Mouse (Mus musculus) lung, adult 18-20 months (tissue): ENCODE data around the gene Thap2.

Source experiments
- DNase-seq, 2 experiments: peaks; one replicate each; pipeline ENCODE4 v3.0.0; 2022; ENCODE audit warnings: mixed read lengths in 2 of 2

Thap2 gene

DNA sequence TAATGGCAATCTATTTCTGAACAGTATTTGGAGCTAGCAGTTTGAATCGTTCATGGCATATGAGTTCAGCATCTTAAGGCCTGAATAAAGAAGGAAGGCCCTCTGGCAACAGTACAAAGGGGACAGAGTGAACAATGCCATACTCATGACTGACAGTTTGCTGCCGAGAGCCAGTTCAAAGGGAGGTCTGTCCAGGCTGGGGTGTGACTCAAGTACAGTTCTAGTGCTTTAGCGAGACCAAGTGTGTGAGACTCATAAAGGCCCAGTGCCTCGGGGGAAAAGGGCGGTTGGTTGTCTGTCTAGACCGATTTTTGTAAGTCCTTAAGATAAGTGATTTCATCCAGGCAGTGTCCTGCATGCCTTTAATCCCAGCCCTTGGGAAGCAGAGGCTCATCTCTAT lies 29.7 kb downstream of the Thap2 start:
- no peak for DNase-seq

DNA sequence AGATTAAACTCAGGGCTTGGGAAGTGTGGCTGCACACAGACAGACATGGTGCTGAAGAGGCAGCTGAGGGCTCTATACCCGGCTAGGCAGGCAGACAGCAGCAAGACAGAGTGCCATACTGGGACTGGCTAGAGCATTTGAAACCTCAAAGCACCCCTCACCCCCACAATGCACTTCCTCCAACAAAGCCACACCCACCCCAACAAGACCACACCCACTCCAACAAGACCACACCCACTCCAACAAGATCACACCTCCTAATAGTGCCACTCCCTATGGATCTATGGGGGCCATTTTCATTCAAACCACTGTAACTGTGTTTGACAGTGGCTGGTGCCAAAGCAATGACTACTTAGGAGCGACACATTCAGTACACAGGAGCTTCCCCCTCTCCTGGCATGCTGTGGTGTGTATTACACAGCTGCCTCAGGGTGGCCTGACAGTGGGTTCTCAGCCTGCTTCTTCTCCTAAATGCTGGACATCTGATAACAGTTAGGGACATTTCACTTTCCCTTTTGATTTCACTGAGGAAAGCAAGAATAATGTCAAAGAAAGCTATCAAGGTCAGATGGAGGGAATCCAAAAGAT lies 33.3 kb downstream of the Thap2 start:
- DNase-seq = no peak

DNA sequence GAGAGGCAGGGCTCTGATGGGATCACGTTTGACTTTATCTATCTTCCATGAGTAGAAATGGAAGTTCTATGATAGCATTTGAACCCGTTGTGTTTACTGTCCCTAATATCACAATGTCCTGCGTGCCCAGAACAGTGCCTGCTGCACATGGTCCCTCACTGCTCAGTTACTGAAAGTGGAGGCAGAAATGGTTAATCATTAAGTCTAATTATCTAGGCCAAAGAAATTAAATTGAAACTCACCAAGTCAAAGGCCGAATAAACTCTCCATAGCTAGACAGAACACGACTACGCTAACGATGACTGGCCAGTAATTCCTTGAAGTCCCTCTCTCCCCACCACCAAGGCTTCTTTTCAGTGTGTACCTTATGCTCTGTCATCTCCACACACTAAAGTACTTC lies 34.7 kb downstream of the Thap2 start:
- DNase-seq = no peak

DNA sequence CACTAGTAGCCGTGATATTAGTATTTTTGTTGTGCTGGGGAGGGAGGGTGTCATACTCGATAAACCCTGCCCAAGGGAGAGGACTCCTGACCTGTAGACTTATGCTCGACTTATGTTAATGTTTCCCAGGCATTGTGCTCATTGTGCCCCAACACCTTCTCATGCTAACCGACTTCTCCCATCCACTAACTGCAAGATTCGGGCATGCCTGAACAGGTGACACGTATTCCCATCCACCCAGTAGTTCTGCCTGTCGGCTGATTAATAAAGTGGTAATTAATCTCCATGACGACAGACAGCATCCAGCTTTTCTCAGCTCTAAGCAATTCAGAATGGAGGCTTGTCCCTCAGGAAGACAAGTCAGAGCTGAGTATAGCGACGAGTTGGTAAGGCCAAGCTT lies 35.2 kb downstream of the Thap2 start:
- no peak for DNase-seq

DNA sequence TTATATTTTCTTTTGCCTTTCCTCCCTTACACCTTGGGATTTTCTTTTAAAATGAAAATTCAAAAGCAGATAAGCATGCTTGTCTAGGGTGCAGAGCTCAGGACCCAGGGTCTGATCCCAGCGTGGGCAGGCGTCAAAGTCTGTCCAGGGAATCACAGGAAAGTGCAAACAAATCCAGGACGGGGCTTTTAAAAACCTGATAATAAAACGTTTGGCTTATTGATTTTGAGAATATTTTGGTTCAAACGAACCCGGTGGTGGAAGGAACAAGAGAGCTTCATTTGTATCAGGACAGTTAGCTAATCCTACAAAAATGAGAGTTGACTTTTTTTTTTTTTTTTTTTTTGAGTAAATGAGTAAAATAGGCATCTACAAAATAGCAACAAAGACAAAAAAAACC lies 36.1 kb downstream of the Thap2 start:
- no peak for DNase-seq

DNA sequence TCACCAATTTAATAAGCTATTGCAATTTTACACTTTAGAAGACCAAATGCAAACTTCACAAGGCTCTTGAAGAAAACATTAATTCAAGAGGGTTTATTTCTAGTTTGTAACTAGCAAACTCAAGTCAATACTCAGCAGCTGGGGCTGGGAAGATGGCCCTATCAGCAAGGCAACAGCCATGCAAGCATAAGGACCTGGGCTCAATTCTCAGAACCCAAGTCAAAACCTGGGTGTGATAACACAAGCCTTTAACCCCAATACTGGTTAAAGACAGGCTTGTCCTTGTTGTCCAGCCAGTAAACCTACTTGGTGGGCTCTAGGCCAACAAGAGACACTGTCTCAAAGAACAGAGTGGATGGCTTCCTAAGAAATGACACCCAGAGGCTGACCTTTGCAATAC lies 37.8 kb downstream of the Thap2 start:
- DNase-seq = no peak

DNA sequence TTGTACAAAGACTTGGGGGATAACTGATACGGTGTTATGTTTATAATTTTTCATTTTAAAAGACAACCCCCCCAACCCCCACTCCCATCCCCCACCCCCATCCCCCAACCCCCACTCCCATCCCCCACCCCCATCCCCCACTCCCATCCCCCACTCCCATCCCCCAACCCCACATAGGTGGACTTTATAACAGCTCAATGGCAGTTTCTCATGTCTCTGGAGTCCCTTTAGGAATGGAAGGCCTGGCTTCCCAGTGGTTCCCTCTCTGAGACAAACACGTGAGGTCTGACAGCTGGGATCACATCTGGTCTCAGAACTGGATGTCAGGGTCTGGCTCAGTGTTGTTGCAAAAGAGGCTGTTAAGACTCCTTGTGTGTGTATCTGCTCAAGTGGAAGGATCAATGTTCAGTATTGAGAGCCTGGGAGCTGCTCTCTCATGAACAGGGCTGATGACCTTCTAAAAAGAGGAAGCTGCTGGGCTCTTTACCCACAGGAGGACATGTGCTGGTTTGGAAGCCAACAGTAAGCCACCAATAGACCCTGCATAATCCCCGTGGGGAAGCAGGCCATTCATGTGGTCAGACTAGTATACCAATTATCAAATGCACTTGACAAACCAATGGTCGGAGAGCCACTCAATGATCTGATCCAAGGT lies 41.3 kb downstream of the Thap2 start:
- DNase-seq = no peak

DNA sequence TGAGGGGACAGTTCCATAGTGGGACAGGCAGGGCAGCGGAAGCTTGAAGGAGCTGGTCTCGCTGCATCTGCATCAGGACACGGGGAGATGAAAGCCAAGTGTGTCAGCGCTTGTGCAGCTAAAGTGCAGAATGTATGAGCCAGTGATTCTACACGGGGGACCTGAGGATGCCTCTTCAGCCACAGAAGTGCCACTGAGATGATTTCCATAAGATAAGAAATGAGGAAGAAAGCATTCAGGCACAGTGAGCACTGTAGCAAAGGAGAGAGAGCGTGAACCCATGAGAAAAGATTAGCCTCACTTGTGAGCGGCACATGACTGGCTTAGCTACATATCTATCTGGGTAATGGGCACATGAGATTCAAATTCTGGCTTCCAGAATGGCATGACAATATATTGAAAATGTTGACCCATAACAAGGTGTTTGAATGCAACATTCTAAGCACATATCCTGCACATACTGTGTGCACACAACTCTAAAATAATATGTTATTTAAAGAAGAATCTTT lies 44.4 kb downstream of the Thap2 start:
- no peak for DNase-seq

DNA sequence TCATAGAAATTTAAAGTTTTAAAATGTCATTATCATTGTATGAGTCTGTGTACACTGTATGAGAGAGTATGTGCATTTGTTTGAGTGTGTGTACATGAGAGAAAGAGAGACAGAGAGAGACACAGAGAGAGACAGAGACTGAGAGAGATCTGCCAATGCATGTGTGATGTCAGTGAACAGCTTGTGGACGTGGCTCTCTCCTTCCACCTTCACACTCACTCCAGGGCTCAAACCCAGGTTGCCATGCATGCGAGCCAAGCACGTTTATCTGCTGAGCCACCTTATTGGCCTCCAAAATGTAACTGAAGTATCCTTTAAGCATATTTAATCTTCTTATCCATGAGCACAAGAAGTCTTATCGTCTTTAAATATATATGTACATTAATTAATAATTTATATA lies 47.3 kb downstream of the Thap2 start:
- DNase-seq = no peak

DNA sequence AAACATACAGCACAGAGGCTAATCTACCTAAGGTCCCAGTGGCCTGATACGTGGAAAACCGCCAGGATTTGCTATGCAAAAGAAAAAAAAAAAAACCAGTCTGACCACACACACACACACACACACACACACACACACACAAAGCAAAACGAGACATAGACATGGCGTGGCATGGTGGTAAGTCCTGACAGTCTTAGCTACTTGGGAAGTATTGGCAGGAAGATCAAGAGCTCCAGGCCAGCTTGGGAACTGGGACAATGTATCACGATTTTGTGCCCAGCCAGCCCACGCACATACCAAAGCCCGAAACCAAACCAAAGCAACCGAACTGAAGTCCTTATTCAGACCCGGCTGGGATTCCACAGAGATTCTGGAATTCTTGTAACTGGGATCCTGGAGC lies 50.7 kb downstream of the Thap2 start:
- no peak for DNase-seq

DNA sequence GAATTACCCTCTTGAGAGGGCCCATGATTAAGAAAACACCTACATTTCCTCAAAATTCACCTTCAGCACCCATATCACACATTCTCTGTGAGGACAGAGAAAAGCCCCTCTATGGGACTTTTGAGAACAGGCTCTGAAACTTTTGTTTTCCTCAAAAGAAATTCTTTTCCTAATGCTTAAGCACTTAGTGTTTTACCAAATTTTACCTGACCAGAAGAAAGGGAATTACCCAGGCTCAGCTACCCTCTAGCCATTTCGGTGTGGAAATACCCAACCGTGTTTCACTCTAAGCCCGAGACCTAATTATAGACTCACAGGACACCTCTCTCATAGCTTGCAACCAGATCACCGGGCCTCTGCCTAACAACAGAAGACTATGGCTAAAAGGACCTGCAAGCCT lies 51.2 kb downstream of the Thap2 start:
- DNase-seq = no peak

DNA sequence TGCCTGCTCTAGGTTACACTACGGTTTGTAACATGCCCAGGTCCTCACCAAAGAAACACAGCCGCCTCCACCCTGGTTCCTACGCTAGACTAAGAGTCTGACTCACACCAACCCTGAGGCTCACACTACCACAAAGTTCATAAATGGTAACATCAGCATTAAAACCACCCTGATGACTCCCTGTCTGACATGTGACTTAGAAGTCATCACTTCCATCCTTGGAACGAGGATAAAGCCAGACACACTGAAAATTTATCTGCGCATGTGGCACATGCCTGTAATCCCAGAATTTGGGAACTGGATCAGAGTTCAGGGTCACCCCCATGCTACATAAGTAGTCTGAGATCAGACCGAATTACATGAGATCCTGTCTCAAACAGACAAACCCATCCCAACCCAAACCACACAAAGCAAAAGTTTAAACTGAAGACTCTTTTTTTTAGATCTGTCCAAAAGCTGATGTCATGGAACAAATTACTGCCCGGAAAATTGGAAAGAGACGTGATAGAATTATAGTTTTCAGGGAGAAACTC lies 51.8 kb downstream of the Thap2 start:
- DNase-seq = no peak

DNA sequence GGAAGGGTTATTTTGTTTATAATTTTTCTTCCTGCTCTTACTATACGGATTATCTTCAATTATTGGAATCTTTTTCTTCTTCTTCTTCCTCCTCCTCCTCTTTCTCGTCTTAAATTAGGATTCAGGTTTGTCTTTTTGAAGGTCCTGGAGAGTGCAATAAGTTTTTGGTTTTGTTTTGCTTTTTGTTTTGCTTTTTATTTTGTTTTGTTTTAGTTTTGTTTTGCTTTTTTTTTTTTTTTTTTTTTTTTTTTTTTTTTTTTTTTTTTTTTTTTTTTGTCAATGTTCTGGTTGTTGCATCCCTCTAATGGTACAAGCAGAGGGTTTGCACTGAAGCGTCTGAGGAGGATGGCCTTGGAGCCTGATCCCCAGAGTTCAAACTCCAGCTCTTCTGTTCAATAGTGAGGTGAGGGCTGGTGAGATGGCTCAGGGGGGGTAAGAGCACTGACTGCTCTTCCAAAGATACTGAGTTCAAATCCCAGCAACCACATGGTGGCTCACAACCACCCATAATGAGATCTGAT lies 55.2 kb downstream of the Thap2 start:
- DNase-seq = no peak

DNA sequence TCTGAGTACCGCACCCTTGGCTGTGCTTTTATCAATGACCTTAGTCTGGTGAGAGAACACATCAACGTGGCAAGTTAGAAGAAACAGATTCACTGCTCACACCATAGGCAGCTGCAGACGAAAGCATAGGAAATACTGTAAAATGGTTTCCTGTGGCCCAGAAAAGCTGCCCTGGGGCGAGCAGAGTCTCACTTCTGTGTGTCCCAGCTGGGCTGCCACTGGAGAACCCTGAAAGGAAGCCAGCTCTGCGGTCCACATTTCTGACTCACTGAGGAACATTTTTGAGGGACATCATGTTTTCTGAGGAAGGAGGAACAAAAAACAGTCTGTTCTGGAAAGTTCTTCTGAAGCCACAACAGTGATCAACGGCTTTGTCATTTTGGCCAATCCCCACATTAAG lies 55.7 kb downstream of the Thap2 start:
- DNase-seq = peak; percentile 37 to 44

DNA sequence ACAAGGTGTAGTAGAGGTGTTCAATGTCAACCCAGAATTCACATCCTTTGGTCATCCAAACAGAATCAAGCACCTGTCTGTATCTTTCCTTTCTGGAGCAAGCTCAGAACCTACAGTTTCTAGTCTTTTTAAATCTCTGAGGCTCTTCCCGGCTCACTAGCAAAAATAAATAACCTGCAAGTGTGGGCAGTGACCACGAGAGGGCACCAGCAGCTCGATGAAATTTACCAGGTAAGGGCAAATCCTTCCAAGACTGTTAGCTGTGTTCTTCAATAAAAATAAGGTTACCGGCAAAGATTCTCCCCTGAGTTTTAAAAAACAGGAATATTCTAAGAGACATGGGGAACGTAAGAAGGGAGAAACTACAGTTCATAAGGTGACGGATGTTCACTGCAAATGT lies 60.9 kb downstream of the Thap2 start:
- DNase-seq = peak; percentile 69 to 70

DNA sequence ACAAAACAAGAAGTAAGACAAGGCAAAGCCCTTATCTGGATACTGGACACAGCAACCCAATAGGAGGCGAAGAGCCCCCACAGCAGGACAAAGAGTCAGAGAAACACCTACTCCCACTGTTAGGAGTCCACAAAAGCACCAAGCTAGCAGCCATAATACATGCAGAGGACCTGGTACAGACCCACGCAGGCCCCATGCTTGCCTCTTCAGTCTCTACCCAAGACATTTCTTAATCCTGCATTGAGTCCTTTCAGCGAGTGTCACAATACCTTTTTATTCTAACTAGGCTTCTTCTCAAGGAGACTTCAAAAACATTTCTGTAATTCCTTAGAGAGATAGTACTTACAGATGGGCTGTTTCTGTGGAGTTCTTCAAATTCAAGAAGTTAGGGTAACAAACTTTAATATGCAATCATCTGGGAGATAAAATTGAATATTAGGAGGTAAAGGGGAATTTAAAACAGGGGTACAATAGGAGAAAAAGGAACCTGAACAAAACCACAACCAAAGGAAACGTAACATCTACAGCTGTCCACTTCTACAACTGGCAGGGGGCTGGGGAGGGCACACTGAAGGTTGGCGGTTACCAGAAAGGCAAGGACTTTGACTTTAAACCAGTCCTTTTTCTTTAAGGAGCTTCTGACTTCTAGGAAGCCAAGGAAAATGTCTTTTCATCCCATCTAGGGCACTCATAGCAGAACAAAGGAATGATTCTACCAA lies 62.8 kb downstream of the Thap2 start:
- no peak for DNase-seq
